Mouse (Mus musculus): ENCODE measurements around the gene Cd59b. TPM values are rescaled to one million over a fixed set of nuclear protein-coding genes. Genes with fewer than 3 reads are reported as not detected.

Gene Cd59b
- polyA plus RNA-seq (2017; shearing (Covaris generic)), result not detected

GRCm38 (mm10) chr2:104069704-104070185 is at the start of gene Cd59b:
Gene Cd59b, plus strand, starts transcription at chr2:104069849.

GRCm38 (mm10) chr2:104027458-104028138 is 42.1 kb upstream of the Cd59b start, which contains the start of gene Fbxo3:
Gene Fbxo3, plus strand, starts transcription at chr2:104027721.

GRCm38 (mm10) chr2:104028139-104028723 is 41.4 kb upstream of the Cd59b start, which contains the start of gene 4931422A03Rik:
Gene 4931422A03Rik, minus strand, starts transcription at chr2:104028361.

GRCm38 (mm10) chr2:104065526-104065925 is 4.1 kb upstream of the Cd59b start, which contains the start of gene Gm10912:
Gene Gm10912, plus strand, starts transcription at chr2:104065826.

GRCm38 (mm10) chr2:104068450-104068849 is 1.2 kb upstream of the Cd59b start, which contains the start of gene Gm10799:
Gene Gm10799, minus strand, starts transcription at chr2:104068550.

GRCm38 (mm10) chr2:104095741-104096213 is 26.1 kb downstream of the Cd59b start, which contains the start of gene Cd59a:
Gene Cd59a, plus strand, starts transcription at chr2:104095801.

GRCm38 (mm10) chr2:104122505-104123378 is 53.1 kb downstream of the Cd59b start, which contains the start of gene A930018P22Rik:
Gene A930018P22Rik, plus strand, starts transcription at chr2:104122769.

Other genes with a start within 250 kb of the Cd59b start
- gene Lmo2, start 111.9 kb upstream of the Cd59b start, polyA plus RNA-seq (2017; shearing (Covaris generic)), result 0.54 TPM
- gene Fbxo3, start 42.1 kb upstream of the Cd59b start, polyA plus RNA-seq (2017; shearing (Covaris generic)), result 57.4 TPM
- gene 4931422A03Rik, start 41.5 kb upstream of the Cd59b start, polyA plus RNA-seq (2017; shearing (Covaris generic)), result 4.9 TPM
- 0.29 TPM for gene Gm10912, start 4.0 kb upstream of the Cd59b start, polyA plus RNA-seq (2017; shearing (Covaris generic))
- gene Gm10799, start 1.3 kb upstream of the Cd59b start, polyA plus RNA-seq (2017; shearing (Covaris generic)), result not detected
- gene Cd59a, start 26.0 kb downstream of the Cd59b start, polyA plus RNA-seq (2017; shearing (Covaris generic)), result 0.23 TPM
- not detected for gene A930018P22Rik, start 52.9 kb downstream of the Cd59b start, polyA plus RNA-seq (2017; shearing (Covaris generic))